Mouse (Mus musculus) mouse trophoblast stem cell (cell line): ENCODE measurements around the gene Ldlr.
"Not testable (repeated sequence)": the region's sequence is repeated elsewhere in the genome, so short reads cannot be mapped to it uniquely, and the experiment has no call there.

ENCODE experiments used
- in situ Hi-C, 2 experiments: fragments of 300-500 bp; cut with MseI, MboI; formaldehyde crosslinking; loops; 2 replicates in 1 of 2; 3 replicates in 1 of 2; pipeline ENCODE4 v1.15.1; 2025

Ldlr gene

DNA sequence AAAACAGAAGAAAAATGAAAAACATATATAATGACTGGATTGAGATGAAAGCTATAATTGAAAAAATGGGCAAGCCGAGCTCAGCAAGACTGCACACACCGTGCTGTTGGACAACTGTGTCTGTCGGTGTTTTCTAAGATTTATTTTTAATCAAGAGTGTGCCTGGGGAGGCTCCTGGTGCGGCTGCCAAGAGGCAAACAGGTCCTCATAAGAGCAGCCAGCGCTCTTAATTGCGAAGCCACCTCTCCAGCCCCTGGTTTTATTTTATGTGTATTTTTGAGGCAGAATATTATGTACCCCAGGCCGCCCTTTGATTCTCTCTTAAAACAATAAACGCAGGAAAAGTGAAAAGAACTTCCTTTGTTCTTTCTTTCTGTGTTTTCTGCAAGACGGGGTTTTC is 65.0 kb downstream of the Ldlr start:
- in situ Hi-C loops: no loop called here

DNA sequence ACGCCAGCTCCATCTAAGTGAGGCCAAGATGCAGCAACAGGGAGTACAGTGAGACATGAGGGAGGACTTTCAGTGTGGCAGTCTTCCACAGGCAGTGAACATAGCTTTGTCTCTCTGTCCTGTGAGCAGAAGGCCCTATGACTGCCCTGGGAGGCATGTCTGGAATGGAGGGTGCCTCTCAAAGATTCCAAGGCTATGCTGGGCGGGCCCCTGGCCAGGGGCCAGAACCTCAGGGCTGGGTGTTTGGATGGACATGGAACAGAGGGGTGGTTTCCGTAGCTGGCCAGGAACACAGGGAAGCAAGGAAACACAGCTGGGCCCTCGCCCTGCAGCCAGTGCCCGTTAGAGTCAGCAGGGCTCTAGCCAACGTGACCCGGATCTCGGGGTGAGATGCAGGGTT is 68.6 kb downstream of the Ldlr start:
- in situ Hi-C loops: no loop called here

DNA sequence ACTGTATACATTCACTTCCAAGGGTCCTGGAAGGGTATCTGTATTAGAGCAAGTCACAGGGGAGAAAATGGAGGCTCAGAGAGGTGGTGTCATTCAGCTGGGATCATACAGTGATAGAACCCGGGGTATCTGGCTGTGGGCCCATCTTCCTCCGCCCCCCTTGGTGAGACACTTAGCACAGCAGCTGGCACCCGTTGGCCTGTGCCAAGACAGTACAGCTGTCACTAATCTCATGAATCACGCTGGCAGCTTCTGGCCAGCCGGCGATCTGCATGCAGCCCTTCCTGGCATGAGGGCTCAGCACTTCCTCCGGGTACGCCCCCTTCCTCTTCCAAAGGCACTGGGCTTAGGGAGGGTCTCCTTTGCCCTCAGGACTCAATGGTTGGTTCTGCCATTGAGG is 69.4 kb downstream of the Ldlr start:
- in situ Hi-C loops: no loop called here

DNA sequence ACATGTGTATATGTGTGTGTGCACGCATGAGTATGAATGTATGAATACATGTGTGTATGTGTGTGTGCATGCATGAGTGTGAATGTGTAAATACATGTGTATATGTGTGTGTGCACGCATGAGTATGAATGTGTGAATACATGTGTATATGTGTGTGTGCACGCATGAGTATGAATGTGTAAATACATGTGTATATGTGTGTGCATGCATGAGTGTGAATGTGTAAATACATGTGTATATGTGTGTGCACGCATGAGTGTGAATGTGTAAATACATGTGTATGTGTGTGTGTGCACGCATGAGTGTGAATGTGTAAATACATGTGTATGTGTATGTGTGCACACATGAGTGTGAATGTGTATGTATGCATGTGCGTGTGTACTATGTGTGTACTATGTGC is 70.2 kb downstream of the Ldlr start:
- in situ Hi-C loops: not testable (repeated sequence)

DNA sequence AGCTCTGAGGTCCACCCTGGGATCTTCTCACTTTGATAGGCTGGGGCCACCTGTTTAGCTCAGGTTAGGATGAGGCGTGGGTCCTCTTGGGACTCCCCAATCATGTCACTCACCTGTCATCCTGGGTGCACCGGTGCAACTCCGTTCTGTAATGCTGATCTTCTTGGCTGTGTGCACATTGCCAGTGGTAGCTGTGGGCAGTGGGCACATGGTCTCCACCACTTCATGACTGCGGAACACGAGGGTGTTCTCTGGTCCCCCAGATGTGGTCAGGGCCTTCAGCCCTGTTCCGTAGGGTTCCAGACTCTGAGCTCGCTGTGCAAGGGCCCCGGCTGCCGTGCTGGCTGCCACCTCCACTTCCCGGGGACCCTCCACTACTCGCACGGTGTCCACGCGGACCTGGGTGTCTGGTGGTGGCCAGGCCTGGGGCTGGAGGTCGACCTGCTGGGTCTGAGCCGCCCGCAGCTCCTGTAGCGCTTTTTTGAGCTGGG is 71.1 kb downstream of the Ldlr start:
- in situ Hi-C loops: no loop called here

DNA sequence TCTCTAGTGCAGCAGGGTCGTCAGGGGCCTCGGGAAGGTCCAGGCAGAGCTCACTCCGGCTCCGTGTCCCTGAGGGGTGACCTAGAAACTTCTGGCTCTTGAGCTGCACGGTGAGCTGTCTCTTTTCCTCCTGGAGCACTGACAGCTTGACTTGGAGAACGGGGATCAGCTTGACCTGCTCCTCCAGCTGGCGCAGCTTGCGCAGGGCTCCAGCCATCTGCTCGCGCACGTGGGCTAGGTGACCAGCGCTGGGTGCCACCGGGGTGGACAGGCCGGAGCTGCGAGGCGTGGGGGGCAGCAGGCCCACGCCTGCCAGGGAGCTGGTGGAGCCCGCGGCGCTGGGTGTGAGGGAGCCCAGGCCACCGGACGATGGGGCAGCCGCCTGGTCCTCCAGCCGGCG is 71.6 kb downstream of the Ldlr start:
- in situ Hi-C loops: no loop called here

DNA sequence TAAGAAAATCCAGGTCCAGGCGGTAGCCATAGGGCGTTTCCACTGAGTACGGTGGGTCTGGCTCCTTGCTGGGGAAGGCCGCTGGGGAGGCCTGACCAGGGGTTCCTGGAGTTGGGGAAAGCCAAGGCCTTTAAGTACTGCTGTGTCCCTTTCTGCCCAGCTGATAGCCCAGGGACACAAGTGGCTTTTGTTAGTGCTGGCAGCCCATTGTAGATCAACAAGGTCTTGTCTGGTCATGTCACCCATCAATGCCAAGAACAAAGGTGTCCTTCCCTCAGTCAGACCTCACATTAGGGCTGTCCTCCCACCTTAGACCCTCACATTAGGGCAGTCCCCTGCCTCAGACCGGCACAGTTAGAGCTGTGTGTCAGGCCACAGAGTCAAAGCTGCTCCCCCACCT is 72.3 kb downstream of the Ldlr start:
- in situ Hi-C loops: no loop called here

DNA sequence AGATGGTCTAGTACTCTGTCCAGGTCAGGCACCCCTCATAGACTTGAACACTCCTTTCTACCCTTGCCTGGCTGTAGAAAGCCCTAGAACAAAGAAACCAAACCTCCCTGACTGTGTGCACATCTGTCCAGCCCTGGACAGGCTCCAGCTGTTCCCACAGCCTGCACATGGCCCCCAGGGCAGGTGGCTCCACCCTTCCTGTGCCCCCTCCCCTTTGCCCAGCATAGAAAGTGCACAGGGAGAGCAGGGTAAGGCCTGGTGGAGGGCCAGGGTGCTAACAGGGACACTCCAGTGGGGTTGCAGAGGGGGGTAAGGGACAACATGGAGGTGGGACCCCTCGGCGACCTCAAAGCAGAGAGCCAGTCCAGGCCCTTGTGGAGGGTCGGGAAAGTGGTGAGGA is 73.0 kb downstream of the Ldlr start:
- in situ Hi-C loops: no loop called here

DNA sequence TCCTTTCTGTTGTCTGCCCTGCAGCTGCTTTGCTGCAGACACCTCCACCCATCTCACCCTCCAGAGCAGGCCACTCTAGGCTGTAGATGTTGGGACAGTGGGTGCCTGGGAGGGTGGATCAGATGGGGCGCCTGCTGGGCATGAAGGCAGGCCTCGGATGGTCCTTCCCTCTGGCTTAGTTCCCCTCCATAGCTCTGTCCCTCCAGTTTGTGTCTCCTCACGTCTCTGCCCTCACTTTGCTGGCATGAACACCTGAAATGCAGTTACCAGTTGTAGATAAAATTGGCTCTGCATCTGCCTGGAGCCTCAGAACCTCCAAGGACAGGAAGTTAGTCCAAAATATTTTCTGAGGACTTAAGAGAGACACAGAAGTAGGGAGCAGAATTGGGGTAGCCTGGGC is 73.6 kb downstream of the Ldlr start:
- in situ Hi-C loops: no loop called here

DNA sequence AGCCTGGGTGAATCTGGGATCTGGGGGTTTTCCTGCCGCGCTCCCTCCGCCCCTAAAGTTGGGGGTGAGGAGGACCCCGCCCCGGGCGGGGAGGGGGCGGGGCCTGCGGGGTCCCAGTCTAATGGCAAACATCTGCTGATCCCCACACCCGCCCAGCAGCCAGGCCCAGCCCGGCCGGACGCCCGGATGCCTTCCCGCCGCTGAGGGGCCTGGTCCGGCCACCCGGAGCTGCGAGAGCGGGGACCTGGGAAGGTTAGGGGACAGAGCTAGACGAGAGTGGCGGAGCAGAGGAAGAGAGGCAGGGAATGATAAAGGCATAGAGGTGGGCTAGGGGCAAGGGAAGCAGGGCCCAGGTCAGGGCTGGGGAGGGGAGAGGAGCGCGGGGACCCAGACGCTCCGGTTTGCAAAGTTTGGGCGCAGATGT is 74.7 kb downstream of the Ldlr start:
- in situ Hi-C loops: no loop called here

DNA sequence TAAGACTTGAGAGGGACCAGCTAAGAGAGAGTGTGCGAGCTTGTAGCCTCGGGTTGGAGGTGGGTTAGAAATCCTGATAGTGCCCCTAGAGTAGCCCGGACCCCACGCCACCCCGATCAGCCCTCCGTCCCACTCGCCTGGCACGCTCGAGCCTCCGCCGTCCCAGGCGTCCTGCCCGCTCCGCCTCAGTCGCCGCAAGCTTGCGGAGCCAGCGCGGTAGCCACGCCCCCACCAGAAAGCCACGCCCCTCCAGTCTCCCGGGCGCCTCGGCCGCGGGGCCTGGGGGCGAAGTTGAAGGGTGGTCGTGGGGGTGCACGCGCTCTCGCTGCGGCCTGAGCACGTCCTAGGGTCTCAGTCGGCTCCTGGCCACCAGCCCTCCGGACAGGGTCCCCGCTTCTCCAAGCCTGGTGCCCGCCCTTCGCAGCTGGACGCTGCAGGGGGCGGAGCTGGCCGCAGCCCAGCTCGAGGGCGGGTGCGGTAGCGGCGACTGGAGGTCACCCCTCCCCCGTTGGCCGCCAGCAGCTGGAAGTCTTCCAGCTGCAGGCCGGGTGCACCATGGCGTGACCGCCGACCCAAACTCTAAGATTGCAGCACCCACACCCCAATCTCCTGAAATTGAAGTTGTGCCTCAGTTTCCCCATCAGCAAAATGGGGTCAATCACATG is 75.2 kb downstream of the Ldlr start, which contains the start of gene Kank2:
Kank2 (minus strand) TSS at position 400 of the 665 bp plus-strand sequence.
- in situ Hi-C loops: no loop called here

DNA sequence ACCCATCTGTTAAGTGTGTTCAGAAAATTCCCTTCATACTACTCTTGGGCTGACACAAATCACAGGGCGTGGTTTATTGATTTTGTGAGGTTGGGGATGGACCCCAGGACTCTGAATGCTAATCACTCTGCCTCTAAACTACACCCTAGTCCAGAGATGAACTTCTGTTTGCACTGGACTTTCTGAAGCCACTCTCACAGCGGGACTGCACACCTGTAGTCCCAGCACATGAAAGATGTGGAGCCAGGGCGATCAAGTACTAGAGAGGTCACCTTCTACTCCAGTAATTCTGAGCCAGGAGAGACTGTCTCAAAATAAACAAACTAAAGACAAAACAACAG is 75.7 kb downstream of the Ldlr start:
- in situ Hi-C loops: no loop called here
